Comparison of ENCODE assay signal across 7 mouse cellular contexts in the genomic region with DNA sequence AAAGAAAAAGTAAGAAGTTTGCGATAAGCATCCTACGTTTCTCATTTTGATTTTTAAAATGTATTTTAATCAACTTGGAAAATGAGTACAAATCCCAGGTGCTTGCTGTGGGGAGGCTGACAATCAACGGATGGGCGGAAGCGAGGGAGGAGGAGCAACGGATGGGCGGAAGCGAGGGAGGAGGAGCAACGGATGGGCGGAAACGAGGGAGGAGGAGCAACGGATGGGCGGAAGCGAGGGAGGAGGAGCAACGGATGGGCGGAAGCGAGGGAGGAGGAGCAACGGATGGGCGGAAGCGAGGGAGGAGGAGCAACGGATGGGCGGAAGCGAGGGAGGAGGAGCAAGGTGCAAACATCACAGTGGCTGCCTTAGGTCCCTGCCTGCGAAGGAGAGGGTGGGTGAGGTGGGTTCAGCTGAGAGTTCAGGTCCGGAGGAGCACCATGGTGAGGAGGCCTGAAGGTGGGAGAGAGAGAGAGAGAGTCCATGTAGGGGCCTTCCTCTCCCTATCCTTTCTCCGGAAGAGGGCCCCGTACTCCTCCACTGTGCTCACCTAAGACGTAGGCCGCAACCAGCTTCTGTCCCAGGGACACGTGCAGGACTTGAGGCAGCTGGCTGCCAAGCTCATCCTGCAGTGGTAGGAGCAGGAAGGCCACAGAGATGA. TPM values are rescaled to one million over a fixed set of nuclear protein-coding genes. Genes with fewer than 3 reads are reported as not detected.
A peak's percentile ranks its signal among the peaks of the same experiment; 100 is the strongest.
DNase-seq lines count a peak whose midpoint lies in the region; ATAC-seq and TF ChIP-seq lines count a peak whose summit lies in the region.

No protein-coding gene starts in this region.

- WGBS in liver, embryonic 16.5 days (ENCODE audit: insufficient replicate concordance): 22% methylated on average over 30 of the region's 30 CpGs
- WGBS in stomach, embryonic 15.5 days: 29% methylated on average over 30 of the region's 30 CpGs

- no peak for DNase-seq in testis, postnatal 14 days (ENCODE audit: low spot score)
- DNase-seq in ovary, adult 18-20 months (ENCODE audit: low spot score): no peak
- DNase-seq in left cerebral cortex, adult 2 months (ENCODE audit: extremely low spot score in 1 of 2, low spot score in 2 of 2): no peak

- ATAC-seq in granulocyte monocyte progenitor cell, adult 5-6 weeks (replicated peaks; ENCODE audit: poor library complexity, severe bottlenecking): peak; percentile 23; the same call in 1 of the 2 replicates
- no peak for ATAC-seq in liver, embryonic 16.5 days (ENCODE audit: low read depth)
- no peak for ATAC-seq in stomach, embryonic 15.5 days (ENCODE audit: insufficient read depth, low FRiP score, low read depth)

- H3K9me3 ChIP-seq in liver, embryonic 16.5 days (replicated peaks; ENCODE audit: control insufficient read depth, low read length): no peaks in the 10 kb centered on the region
- no peaks in the 10 kb centered on the region for H3K9me3 ChIP-seq in stomach, embryonic 15.5 days

- no peaks in the 10 kb centered on the region for H3K27me3 ChIP-seq in testis, adult 2 months (ENCODE audit: control insufficient read depth, insufficient read depth, low read length)
- H3K27me3 ChIP-seq in liver, embryonic 16.5 days (ENCODE audit: control insufficient read depth, insufficient read depth, low read depth, low read length): no peaks in the 10 kb centered on the region
- no peaks in the 10 kb centered on the region for H3K27me3 ChIP-seq in stomach, embryonic 15.5 days (replicated peaks)

- H3K27ac ChIP-seq in testis, adult 2 months (ENCODE audit: control insufficient read depth, insufficient read depth, low read depth, low read length): peak overlapping the region; percentile 90
- peak overlapping the region; percentile 23; the same call in 1 of the 2 replicates for H3K27ac ChIP-seq in liver, embryonic 16.5 days (ENCODE audit: low read length)
- no peak overlapping the region for H3K27ac ChIP-seq in stomach, embryonic 15.5 days
- H3K27ac ChIP-seq in left cerebral cortex, adult 2 months: no peak overlapping the region

- intact Hi-C loops in left cerebral cortex, adult 2 months (cut with DNase I): loop anchor here (10.0 kb wide), 1 partner anchor 262 kb away; a partner anchor contains a TSS

- peaks cover 15% of the 10 kb centered on the region for H3K4me1 ChIP-seq in testis, adult 2 months (ENCODE audit: control insufficient read depth, insufficient read depth, low read length)
- peaks cover 24% of the 10 kb centered on the region for H3K4me1 ChIP-seq in liver, embryonic 16.5 days (ENCODE audit: control insufficient read depth, low read depth, low read length)
- peaks cover 10% of the 10 kb centered on the region for H3K4me1 ChIP-seq in stomach, embryonic 15.5 days

- peak; percentile 70; the same call in 1 of the 2 replicates for TF ChIP-seq POLR2A in testis, adult 2 months (IDR thresholded peaks at IDR 0.05; ENCODE audit: control insufficient read depth, low read depth, low read length)

- H3K4me3 ChIP-seq in testis, adult 2 months (ENCODE audit: control insufficient read depth, low read depth, low read length): peak overlapping the region; percentile 87
- peak overlapping the region; percentile 18; the same call in 1 of the 2 replicates for H3K4me3 ChIP-seq in liver, embryonic 16.5 days (ENCODE audit: low read depth, low read length)
- peak overlapping the region; percentile 2; the same call in 1 of the 2 replicates for H3K4me3 ChIP-seq in stomach, embryonic 15.5 days (replicated peaks)
- H3K4me3 ChIP-seq in left cerebral cortex, adult 2 months: no peak overlapping the region

- peak overlapping the region; percentile 37; the same call in 1 of the 2 replicates for H3K9ac ChIP-seq in liver, embryonic 16.5 days (ENCODE audit: low read depth, low read length)
- no peak overlapping the region for H3K9ac ChIP-seq in stomach, embryonic 15.5 days

- no peaks in the 10 kb centered on the region for H3K36me3 ChIP-seq in testis, adult 2 months (ENCODE audit: control insufficient read depth, insufficient read depth, low read length)
- H3K36me3 ChIP-seq in liver, embryonic 16.5 days (ENCODE audit: control insufficient read depth, insufficient read depth): no peaks in the 10 kb centered on the region
- no peaks in the 10 kb centered on the region for H3K36me3 ChIP-seq in stomach, embryonic 15.5 days

- TF ChIP-seq CTCF in testis, adult 2 months (IDR thresholded peaks at IDR 0.05; ENCODE audit: control insufficient read depth, insufficient read depth, insufficient replicate concordance, low read depth, low read length): no peak
- no peak for TF ChIP-seq CTCF in left cerebral cortex, adult 2 months (IDR thresholded peaks at IDR 0.05)

- peak overlapping the region; percentile 44 for H3K4me2 ChIP-seq in liver, embryonic 16.5 days (ENCODE audit: low read depth, low read length)
- H3K4me2 ChIP-seq in stomach, embryonic 15.5 days: peak overlapping the region; percentile 42

RNA-seq across cellular contexts. Expression of a gene that starts 4.1 kb away (rescaled TPM):
- 43.0 and 45.2 TPM in 2 replicates for polyA plus RNA-seq in testis, adult 2 months (2012; rRNA removed)
- 146 and 159 TPM in 2 replicates for total RNA-seq in granulocyte monocyte progenitor cell, adult 5-6 weeks (2014; fragmentation: Nextera tagmentation)
- 4.0 and 7.4 TPM in 2 replicates for total RNA-seq in granulocyte monocyte progenitor cell, adult 5-6 weeks (2017)
- 21.3 and 23.1 TPM in 2 replicates for polyA plus RNA-seq in liver, embryonic 16.5 days (2015; fragmentation: Nextera tagmentation; extraction: Ambion mirVana)
- 30.6 TPM in 2 replicates for polyA plus RNA-seq in stomach, embryonic 15.5 days (2015; fragmentation: Nextera tagmentation; extraction: Ambion mirVana)
- total RNA-seq in left cerebral cortex, adult 2 months (2021): 10 to 100 TPM; 19.9 to 25.1 TPM

RNA-seq across cellular contexts. Expression of a gene that starts 16.9 kb away (rescaled TPM):
- 98.5 and 102 TPM in 2 replicates for polyA plus RNA-seq in testis, adult 2 months (2012; rRNA removed)
- total RNA-seq in granulocyte monocyte progenitor cell, adult 5-6 weeks (2014; fragmentation: Nextera tagmentation): not detected in 2 replicates
- 0.62 TPM in 1 of 2 replicates, not detected in the other for total RNA-seq in granulocyte monocyte progenitor cell, adult 5-6 weeks (2017)
- 15.0 and 21.5 TPM in 2 replicates for polyA plus RNA-seq in liver, embryonic 16.5 days (2015; fragmentation: Nextera tagmentation; extraction: Ambion mirVana)
- polyA plus RNA-seq in stomach, embryonic 15.5 days (2015; fragmentation: Nextera tagmentation; extraction: Ambion mirVana): 112 and 115 TPM in 2 replicates
- total RNA-seq in left cerebral cortex, adult 2 months (2021): 10 to 100 TPM in 1 of 2 experiments, 1 to 10 TPM in 1; 9.6 to 11.2 TPM

RNA-seq across cellular contexts. Expression of a gene that starts 27.1 kb away (rescaled TPM):
- 4.5 and 5.2 TPM in 2 replicates for polyA plus RNA-seq in testis, adult 2 months (2012; rRNA removed)
- total RNA-seq in granulocyte monocyte progenitor cell, adult 5-6 weeks (2014; fragmentation: Nextera tagmentation): 5.8 and 20.3 TPM in 2 replicates
- total RNA-seq in granulocyte monocyte progenitor cell, adult 5-6 weeks (2017): 7.5 and 10.2 TPM in 2 replicates
- 60.5 and 62.5 TPM in 2 replicates for polyA plus RNA-seq in liver, embryonic 16.5 days (2015; fragmentation: Nextera tagmentation; extraction: Ambion mirVana)
- 2.2 and 4.7 TPM in 2 replicates for polyA plus RNA-seq in stomach, embryonic 15.5 days (2015; fragmentation: Nextera tagmentation; extraction: Ambion mirVana)
- 10 to 100 TPM; 13.2 to 14.9 TPM for total RNA-seq in left cerebral cortex, adult 2 months (2021)

RNA-seq across cellular contexts. Expression of a gene that starts 32.1 kb away (rescaled TPM):
- 175 and 181 TPM in 2 replicates for polyA plus RNA-seq in testis, adult 2 months (2012; rRNA removed)
- not detected in 2 replicates for total RNA-seq in granulocyte monocyte progenitor cell, adult 5-6 weeks (2014; fragmentation: Nextera tagmentation)
- not detected in 2 replicates for total RNA-seq in granulocyte monocyte progenitor cell, adult 5-6 weeks (2017)
- polyA plus RNA-seq in liver, embryonic 16.5 days (2015; fragmentation: Nextera tagmentation; extraction: Ambion mirVana): 0.07 and 0.13 TPM in 2 replicates
- 0.13 and 0.26 TPM in 2 replicates for polyA plus RNA-seq in stomach, embryonic 15.5 days (2015; fragmentation: Nextera tagmentation; extraction: Ambion mirVana)
- under 1 TPM; 0.23 to 0.42 TPM for total RNA-seq in left cerebral cortex, adult 2 months (2021)

RNA-seq across cellular contexts. Expression of a gene that starts 32.2 kb away (rescaled TPM):
- 131 and 139 TPM in 2 replicates for polyA plus RNA-seq in testis, adult 2 months (2012; rRNA removed)
- 57.4 and 73.0 TPM in 2 replicates for total RNA-seq in granulocyte monocyte progenitor cell, adult 5-6 weeks (2014; fragmentation: Nextera tagmentation)
- 34.6 and 42.2 TPM in 2 replicates for total RNA-seq in granulocyte monocyte progenitor cell, adult 5-6 weeks (2017)
- polyA plus RNA-seq in liver, embryonic 16.5 days (2015; fragmentation: Nextera tagmentation; extraction: Ambion mirVana): 25.1 and 26.8 TPM in 2 replicates
- 36.0 and 38.5 TPM in 2 replicates for polyA plus RNA-seq in stomach, embryonic 15.5 days (2015; fragmentation: Nextera tagmentation; extraction: Ambion mirVana)
- 10 to 100 TPM; 15.9 to 21.2 TPM for total RNA-seq in left cerebral cortex, adult 2 months (2021)

Comparison
In these comparisons a context has a peak if more than half of its experiments do, and no peak if none do; other contexts are left out.
1. H3K27ac ChIP-seq: peak in testis, adult 2 months (single experiment) and liver, embryonic 16.5 days (single experiment); none in stomach, embryonic 15.5 days (single experiment) and left cerebral cortex, adult 2 months (single experiment).